ENCODE assay signal across 10 mouse cellular contexts in genomic region chr7:133437866-133438265, GRCm38 (mm10).
A peak's percentile ranks its signal among the peaks of the same experiment; 100 is the strongest.
DNase-seq lines count a peak whose midpoint lies in the region; ATAC-seq lines count a peak whose summit lies in the region.
"Had no signal": no experiment of that assay in that cellular context is flagged by ENCODE, and none has a peak within 500 bp of the region (broad histone marks: within the 10 kb centered on the region; RNA-seq: fewer than 3 reads in every experiment).

No protein-coding gene starts in this region.

- ATAC-seq in forebrain, embryonic 13.5 days: no peak
- no peak; the same call in 1 of the 2 replicates for ATAC-seq in midbrain, embryonic 12.5 days (ENCODE audit: low FRiP score, low read depth)
- no peak for ATAC-seq in neural tube, embryonic 15.5 days (ENCODE audit: low FRiP score)

- peak; percentile 69 for DNase-seq in R1 (ENCODE audit: low read depth, low spot score)
- DNase-seq in embryo, embryonic 10 days (ENCODE audit: low spot score): peak; percentile 57
- DNase-seq in frontal cortex, postnatal 25 days (ENCODE audit: low spot score in 2 of 2): no peak
- no peak for DNase-seq in left cerebral cortex, postnatal 36 days (ENCODE audit: low spot score in 2 of 2)
- DNase-seq: heart, postnatal 4 days; liver; lung, postnatal 10 days had no signal

- H3K4me1 ChIP-seq in forebrain, embryonic 13.5 days: peaks cover 60% of the 10 kb centered on the region
- H3K4me1 ChIP-seq in midbrain, embryonic 12.5 days: peaks cover 58% of the 10 kb centered on the region
- peaks cover 26% of the 10 kb centered on the region for H3K4me1 ChIP-seq in neural tube, embryonic 15.5 days

- peak overlapping the region; percentile 41; the same call in 1 of the 2 replicates for H3K27ac ChIP-seq in forebrain, embryonic 13.5 days
- peak overlapping the region; percentile 25 for H3K27ac ChIP-seq in midbrain, embryonic 12.5 days (replicated peaks)
- H3K27ac ChIP-seq in neural tube, embryonic 15.5 days (replicated peaks): no peak overlapping the region

- no peaks in the 10 kb centered on the region for H3K9me3 ChIP-seq in forebrain, embryonic 13.5 days (replicated peaks)
- no peaks in the 10 kb centered on the region for H3K9me3 ChIP-seq in midbrain, embryonic 12.5 days
- H3K9me3 ChIP-seq in neural tube, embryonic 15.5 days (replicated peaks): no peaks in the 10 kb centered on the region

- H3K27me3 ChIP-seq in forebrain, embryonic 13.5 days: no peaks in the 10 kb centered on the region
- H3K27me3 ChIP-seq in midbrain, embryonic 12.5 days: peaks cover 14% of the 10 kb centered on the region; the same call in 1 of the 2 replicates
- H3K27me3 ChIP-seq in neural tube, embryonic 15.5 days (replicated peaks): no peaks in the 10 kb centered on the region

- H3K9ac ChIP-seq in forebrain, embryonic 13.5 days: no peak overlapping the region
- no peak overlapping the region for H3K9ac ChIP-seq in midbrain, embryonic 12.5 days (replicated peaks)
- no peak overlapping the region for H3K9ac ChIP-seq in neural tube, embryonic 15.5 days (replicated peaks)

- H3K4me3 ChIP-seq in forebrain, embryonic 13.5 days: no peak overlapping the region
- H3K4me3 ChIP-seq in midbrain, embryonic 12.5 days: no peak overlapping the region
- H3K4me3 ChIP-seq in neural tube, embryonic 15.5 days (replicated peaks): no peak overlapping the region

- intact Hi-C loops in left cerebral cortex, postnatal 36 days (cut with DNase I): no loop called here

- H3K36me3 ChIP-seq in forebrain, embryonic 13.5 days (ENCODE audit: poor library complexity, severe bottlenecking): no peaks in the 10 kb centered on the region
- no peaks in the 10 kb centered on the region for H3K36me3 ChIP-seq in midbrain, embryonic 12.5 days
- H3K36me3 ChIP-seq in neural tube, embryonic 15.5 days: no peaks in the 10 kb centered on the region

- WGBS in forebrain, embryonic 13.5 days: 5% methylated on average over 7 of the region's 7 CpGs
- WGBS in midbrain, embryonic 12.5 days: 3% methylated on average over 7 of the region's 7 CpGs
- 25% methylated on average over 7 of the region's 7 CpGs for WGBS in neural tube, embryonic 15.5 days

- no peak overlapping the region for H3K4me2 ChIP-seq in forebrain, embryonic 13.5 days
- H3K4me2 ChIP-seq in midbrain, embryonic 12.5 days (replicated peaks): no peak overlapping the region
- no peak overlapping the region for H3K4me2 ChIP-seq in neural tube, embryonic 15.5 days

Comparison
In these comparisons a context has a peak if more than half of its experiments do, and no peak if none do; other contexts are left out.
1. DNase-seq: peak in R1 (single experiment) and embryo, embryonic 10 days (single experiment); none in frontal cortex, postnatal 25 days (0 of 2) and left cerebral cortex, postnatal 36 days (0 of 2).